Mouse (Mus musculus) ovary, adult 18-20 months (tissue): Measurements from ENCODE around the gene Ceacam11.
"Not testable (repeated sequence)": the region's sequence is repeated elsewhere in the genome, so short reads cannot be mapped to it uniquely, and the experiment has no call there.

Experiments used
- DNase-seq: peaks from one replicate; pipeline ENCODE4 v3.0.0; 2022; ENCODE audit warnings: low spot score, mixed read lengths

Ceacam11 gene

DNA sequence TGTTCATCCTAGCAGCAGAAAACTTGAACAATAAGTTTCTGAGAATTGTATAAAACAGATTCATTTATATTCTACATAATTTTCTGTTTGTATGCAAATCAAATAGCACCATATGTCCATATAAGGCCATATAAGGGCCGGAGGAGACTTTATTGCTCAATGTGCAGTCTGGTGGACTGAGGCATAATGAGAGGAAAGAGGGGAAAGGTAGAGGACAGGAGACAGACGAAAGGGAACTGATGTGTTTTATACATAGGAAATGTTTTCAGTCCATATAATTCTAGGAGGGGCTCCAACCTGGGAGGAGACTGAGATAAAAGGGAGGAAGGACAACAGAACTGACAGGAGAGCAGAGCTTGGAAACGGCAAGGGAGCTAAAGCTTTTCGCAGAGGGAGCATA, at the start of gene Ceacam11:
Gene Ceacam11, plus strand, starts transcription at position 301 of the 400 bp plus-strand sequence.
- DNase-seq: no peak

DNA sequence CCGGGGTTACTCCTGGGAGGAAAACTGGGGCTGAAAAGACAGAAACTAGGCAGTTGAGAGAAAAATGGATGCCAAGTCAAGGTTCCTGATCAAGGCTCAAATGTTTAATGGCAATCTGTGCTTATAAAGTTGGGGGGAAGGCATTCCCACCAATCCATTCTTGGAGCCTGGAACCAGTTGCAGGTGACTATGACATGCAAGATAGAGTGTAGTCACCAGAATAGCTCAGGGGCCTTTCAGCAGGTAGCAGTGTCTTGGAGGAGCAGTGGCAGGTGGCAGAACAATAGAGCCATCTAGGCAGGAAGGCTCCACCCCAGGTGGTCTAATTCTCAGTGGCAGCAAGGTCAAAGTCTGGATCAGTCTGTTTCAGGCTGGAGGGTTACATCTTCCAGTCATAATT, 29.2 kb downstream of the Ceacam11 start:
- DNase-seq: not testable (repeated sequence)

DNA sequence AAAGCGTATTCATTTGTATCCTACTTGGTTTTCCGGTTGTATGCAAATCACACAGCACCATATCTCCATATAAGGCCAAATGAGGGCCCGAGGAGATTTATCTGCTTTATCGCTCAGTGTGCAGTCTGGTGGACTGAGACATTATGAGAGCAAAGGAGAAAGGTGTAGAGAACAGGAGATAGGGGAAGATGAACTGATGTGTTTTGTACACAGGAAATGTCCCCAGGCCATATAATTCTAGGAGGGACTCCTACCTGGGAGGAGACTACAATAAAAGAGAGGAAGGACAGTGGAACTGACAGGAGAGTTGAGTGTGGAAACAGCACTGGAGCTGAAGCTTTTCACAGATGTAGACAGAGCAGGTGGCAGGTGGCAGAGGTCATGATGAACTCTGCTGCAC, 37.7 kb downstream of the Ceacam11 start, which contains the start of gene Ceacam13:
Gene Ceacam13, plus strand, starts transcription at position 301 of the 400 bp plus-strand sequence.
- no peak for DNase-seq
